Mouse (Mus musculus) T-cell, adult 2 months (primary cell): Measurements from ENCODE around the gene Syce3.
"Not testable (repeated sequence)": the region's sequence is repeated elsewhere in the genome, so short reads cannot be mapped to it uniquely, and the experiment has no call there.

ENCODE experiments used
- DNase-seq: peaks from one replicate; pipeline ENCODE4 v3.0.0; 2022; ENCODE audit warnings: low spot score

The Syce3 gene

GRCm38 (mm10) chr15:89410118-89410517 is at the start of gene Syce3:
TSS of gene Syce3 (minus strand) at chr15:89410503.
- DNase-seq: no peak

GRCm38 (mm10) chr15:89459821-89460220 is 49.5 kb upstream of the Syce3 start:
- DNase-seq: no peak

- peak; percentile 20 for DNase-seq
These were observed 48.6 kb upstream of the Syce3 start for GRCm38 (mm10) chr15:89458942-89459341.

GRCm38 (mm10) chr15:89455642-89456041 is 45.3 kb upstream of the Syce3 start:
- DNase-seq: no peak

GRCm38 (mm10) chr15:89454857-89455256 is 44.6 kb upstream of the Syce3 start:
- no peak for DNase-seq

GRCm38 (mm10) chr15:89453865-89454478 is 43.7 kb upstream of the Syce3 start, which contains the start of gene Mapk8ip2:
TSS of gene Mapk8ip2 (plus strand) at chr15:89453913.
- no peak for DNase-seq

- peak; percentile 34 for DNase-seq
These were observed 42.9 kb upstream of the Syce3 start for GRCm38 (mm10) chr15:89452906-89453864.

- DNase-seq: no peak
These were observed 32.3 kb upstream of the Syce3 start for GRCm38 (mm10) chr15:89442486-89443070.

- DNase-seq: no peak
These were observed 25.6 kb upstream of the Syce3 start for GRCm38 (mm10) chr15:89435878-89436277.

GRCm38 (mm10) chr15:89434136-89434535 is 23.8 kb upstream of the Syce3 start:
- no peak for DNase-seq

- DNase-seq: no peak
These were observed 22.6 kb upstream of the Syce3 start for GRCm38 (mm10) chr15:89432946-89433345.

- no peak for DNase-seq
These were observed 21.5 kb upstream of the Syce3 start for GRCm38 (mm10) chr15:89431806-89432205.

GRCm38 (mm10) chr15:89431271-89431670 is 21.0 kb upstream of the Syce3 start:
- DNase-seq: no peak

GRCm38 (mm10) chr15:89430771-89431170 is 20.5 kb upstream of the Syce3 start:
- not testable (repeated sequence) for DNase-seq

- peak; percentile 13 for DNase-seq
These were observed 20.0 kb upstream of the Syce3 start for GRCm38 (mm10) chr15:89430341-89430740.

- DNase-seq: peak; percentile 94
These were observed 19.3 kb upstream of the Syce3 start, which contains the start of the genes C730034F03Rik, Gm44502 and Chkb for GRCm38 (mm10) chr15:89429352-89430221. TSS of gene C730034F03Rik (plus strand) at chr15:89429589. TSS of gene Gm44502 (minus strand) at chr15:89429696. TSS of gene Chkb (minus strand) at chr15:89429908.

GRCm38 (mm10) chr15:89428821-89429351 is 18.6 kb upstream of the Syce3 start:
- no peak for DNase-seq

- DNase-seq: no peak
These were observed 18.0 kb upstream of the Syce3 start for GRCm38 (mm10) chr15:89428136-89428790.

GRCm38 (mm10) chr15:89426716-89427115 is 16.4 kb upstream of the Syce3 start:
- DNase-seq: no peak

GRCm38 (mm10) chr15:89425711-89426121 is 15.4 kb upstream of the Syce3 start, which contains the start of gene Cpt1b:
TSS of gene Cpt1b (minus strand) at chr15:89425863.
- no peak for DNase-seq

- no peak for DNase-seq
These were observed 14.3 kb upstream of the Syce3 start for GRCm38 (mm10) chr15:89424621-89425020.
